Mouse (Mus musculus): ENCODE measurements at regions not wholly inside any gene's neighbourhood (a gene's known extent, or its start where the extent isn't known, plus 50 kb on each side); places are given as distances from the start of the nearest gene placed in this dataset.

DNA sequence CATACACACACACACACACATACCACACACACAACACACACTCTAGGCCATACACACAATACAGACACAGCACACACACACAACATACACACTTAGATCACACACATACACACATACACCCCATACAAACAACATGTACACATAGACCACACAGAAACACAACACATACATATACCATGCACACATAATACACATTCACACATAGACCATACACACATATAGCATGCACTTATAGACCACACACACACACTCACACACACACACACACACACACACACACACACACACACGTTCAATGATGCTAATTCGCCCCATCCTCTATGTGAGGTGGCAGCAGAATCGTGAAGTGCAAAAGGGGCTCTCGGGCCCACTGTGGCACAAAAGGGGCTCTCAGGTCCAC is 359.1 kb downstream of the Sec23a start:
- H3K4me1 ChIP-seq, result no peaks in the 10 kb centered on the region
- H3K36me3 ChIP-seq (replicated peaks; ENCODE audit: low read length), result no peaks in the 10 kb centered on the region
- TF ChIP-seq GATA1 (IDR thresholded peaks at IDR 0.05; ENCODE audit: borderline replicate concordance, low read length) (peak; percentile 26; the same call in 1 of the 3 replicates), FLI1 (IDR thresholded peaks at IDR 0.05; ENCODE audit: low read length) (no peak)
- H3K4me3 ChIP-seq (replicated peaks), result no peak overlapping the region
- H3K27me3 ChIP-seq (replicated peaks), result no peaks in the 10 kb centered on the region
- H3K9me3 ChIP-seq, result no peaks in the 10 kb centered on the region

DNA sequence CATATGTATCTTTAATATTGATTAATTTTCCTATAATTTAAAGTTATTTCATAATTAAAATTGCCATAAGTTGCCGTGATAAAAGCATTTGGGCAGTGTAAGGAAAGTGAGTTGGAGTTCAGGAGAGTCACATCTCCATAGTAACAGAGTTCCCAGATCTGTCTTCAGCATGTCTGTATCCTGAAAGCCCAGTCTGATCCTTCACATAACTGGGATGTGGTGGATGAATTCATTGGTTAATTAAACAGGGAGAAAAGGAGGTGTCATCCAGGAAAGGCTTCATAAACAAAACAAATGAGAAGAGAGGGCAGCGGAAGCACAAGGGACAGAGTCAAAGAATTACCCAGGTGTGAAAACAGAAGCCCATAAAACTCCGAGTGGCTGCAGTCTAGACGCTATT is 363.5 kb downstream of the Sec23a start:
- Histone ChIP-seq H3K4me3 (replicated peaks) (no peak overlapping the region), H3K27me3 (replicated peaks) (no peaks in the 10 kb centered on the region), H3K36me3 (replicated peaks; ENCODE audit: low read length) (no peaks in the 10 kb centered on the region), H3K4me1 (no peaks in the 10 kb centered on the region), H3K9me3 (no peaks in the 10 kb centered on the region)
- TF ChIP-seq GATA1 (IDR thresholded peaks at IDR 0.05; ENCODE audit: borderline replicate concordance, low read length) (no peak), FLI1 (IDR thresholded peaks at IDR 0.05; ENCODE audit: low read length) (no peak)

DNA sequence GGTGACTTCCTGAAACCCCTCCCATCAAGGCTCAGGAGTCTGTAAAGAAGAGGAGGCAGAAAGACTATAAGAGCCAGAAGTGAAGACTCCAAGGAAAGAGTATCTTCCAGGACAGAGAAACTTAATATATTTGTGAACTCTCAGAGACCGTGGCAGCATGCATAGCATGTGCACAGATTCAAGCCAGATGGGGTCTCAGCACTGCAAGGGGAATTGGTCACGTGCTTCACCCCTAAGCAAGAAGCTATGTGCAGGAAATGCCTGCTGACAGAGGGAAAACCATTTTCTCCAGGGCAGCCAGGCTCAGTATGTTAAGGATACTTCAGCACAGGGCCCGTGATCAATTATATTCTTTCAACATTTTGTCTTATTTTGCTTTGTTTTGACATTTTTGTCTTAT is 368.0 kb downstream of the Sec23a start:
- no peak for TF ChIP-seq GATA1 (IDR thresholded peaks at IDR 0.05; ENCODE audit: borderline replicate concordance, low read length)
- Histone ChIP-seq H3K9me3 (no peaks in the 10 kb centered on the region), H3K27me3 (replicated peaks) (no peaks in the 10 kb centered on the region), H3K4me1 (peaks cover 3% of the 10 kb centered on the region; the same call in 1 of the 2 replicates), H3K4me3 (replicated peaks) (no peak overlapping the region), H3K36me3 (replicated peaks; ENCODE audit: low read length) (no peaks in the 10 kb centered on the region)

DNA sequence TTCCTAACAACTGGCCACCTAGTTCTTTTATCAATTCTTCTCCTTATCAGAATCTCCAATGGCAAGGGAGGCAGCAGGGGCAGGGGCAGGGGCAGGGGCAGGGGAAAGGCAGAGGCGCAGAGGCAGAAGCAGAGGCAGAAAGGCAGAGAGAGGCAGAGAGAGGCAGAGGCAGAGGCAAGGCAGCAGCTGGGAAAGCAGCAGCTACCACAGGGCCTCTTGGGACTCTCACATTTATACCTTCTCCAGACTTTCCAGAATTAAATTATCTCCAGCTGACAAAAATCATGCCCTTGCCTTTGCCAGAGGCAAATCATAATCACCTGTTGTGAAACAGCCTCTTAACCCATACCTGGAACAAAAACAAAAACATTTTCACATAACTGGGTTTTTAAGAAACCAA is 370.4 kb upstream of the Clec14a start:
- TF ChIP-seq FLI1 (IDR thresholded peaks at IDR 0.05; ENCODE audit: low read length) (no peak), GATA1 (IDR thresholded peaks at IDR 0.05; ENCODE audit: borderline replicate concordance, low read length) (no peak)
- Histone ChIP-seq H3K4me1 (peaks cover 4% of the 10 kb centered on the region; the same call in 1 of the 2 replicates), H3K9me3 (no peaks in the 10 kb centered on the region), H3K4me3 (replicated peaks) (peak overlapping the region; percentile 74), H3K27me3 (replicated peaks) (no peaks in the 10 kb centered on the region), H3K36me3 (replicated peaks; ENCODE audit: low read length) (no peaks in the 10 kb centered on the region)

DNA sequence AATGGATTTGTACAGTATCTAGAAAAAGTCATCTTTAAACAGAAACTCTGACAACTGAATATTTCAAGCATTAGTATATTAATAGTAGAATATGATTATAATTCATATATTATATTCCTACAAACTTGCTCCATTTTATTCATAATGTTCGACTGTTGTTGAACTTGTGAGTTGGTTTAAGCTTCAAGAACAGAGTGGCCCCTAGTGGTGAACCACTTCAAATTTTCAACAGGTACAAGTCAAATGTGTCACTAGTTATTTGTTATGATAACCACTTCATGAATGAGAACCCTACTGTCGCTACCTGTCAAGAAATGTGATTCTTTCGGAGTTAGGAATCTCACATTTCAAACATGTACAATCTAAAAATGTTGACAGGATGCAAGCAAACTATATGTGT is 369.2 kb upstream of the Clec14a start:
- H3K4me3 ChIP-seq (replicated peaks), result no peak overlapping the region
- no peaks in the 10 kb centered on the region for H3K27me3 ChIP-seq (replicated peaks)
- TF ChIP-seq FLI1 (IDR thresholded peaks at IDR 0.05; ENCODE audit: low read length) (no peak), GATA1 (IDR thresholded peaks at IDR 0.05; ENCODE audit: borderline replicate concordance, low read length) (no peak)
- peaks cover 4% of the 10 kb centered on the region; the same call in 1 of the 2 replicates for H3K4me1 ChIP-seq
- H3K36me3 ChIP-seq (replicated peaks; ENCODE audit: low read length), result no peaks in the 10 kb centered on the region
- no peaks in the 10 kb centered on the region for H3K9me3 ChIP-seq

DNA sequence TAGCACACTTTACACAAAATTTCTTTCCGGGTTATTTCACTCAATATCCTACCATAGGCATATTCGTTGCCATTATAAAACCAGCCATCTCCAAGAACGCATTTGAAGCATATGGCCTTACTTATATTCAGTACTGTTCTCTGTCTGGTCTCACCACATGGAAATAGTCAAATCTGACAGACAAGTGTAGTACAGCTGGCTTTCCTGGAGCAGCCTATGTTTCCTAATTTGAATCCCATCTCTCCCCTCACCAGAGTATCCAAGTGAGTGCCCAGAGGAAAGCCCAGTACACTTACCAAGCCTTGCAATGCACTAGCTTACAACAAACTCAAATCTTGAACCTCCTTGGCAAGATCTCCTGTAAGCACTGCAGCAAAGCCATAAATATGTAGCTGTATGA is 363.4 kb upstream of the Clec14a start:
- Histone ChIP-seq H3K27me3 (replicated peaks) (no peaks in the 10 kb centered on the region), H3K4me3 (replicated peaks) (no peak overlapping the region)

DNA sequence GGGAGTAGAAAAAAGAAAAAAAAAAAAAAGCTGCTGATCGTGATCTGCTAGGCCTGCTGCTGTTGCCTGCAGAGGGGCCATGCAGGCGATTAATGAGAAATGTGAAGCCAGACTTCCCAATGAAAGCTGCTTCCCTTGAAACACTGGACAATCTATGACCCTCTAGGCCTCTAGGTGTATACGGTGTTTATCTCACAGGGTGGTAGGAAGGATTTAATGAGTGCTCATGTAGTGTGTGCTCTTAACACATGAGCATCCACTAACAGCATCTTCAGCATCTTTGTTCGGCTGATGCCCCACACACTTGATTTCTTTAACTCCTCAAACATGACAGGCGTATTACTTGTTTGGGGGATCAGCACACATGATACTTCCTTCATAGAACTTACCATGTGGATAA is 359.7 kb upstream of the Clec14a start:
- no peaks in the 10 kb centered on the region for H3K4me1 ChIP-seq
- no peak overlapping the region for H3K4me3 ChIP-seq (replicated peaks)
- no peaks in the 10 kb centered on the region for H3K27me3 ChIP-seq (replicated peaks)
- H3K9me3 ChIP-seq, result no peaks in the 10 kb centered on the region
- H3K36me3 ChIP-seq (replicated peaks; ENCODE audit: low read length), result no peaks in the 10 kb centered on the region
- no peak for TF ChIP-seq FLI1 (IDR thresholded peaks at IDR 0.05; ENCODE audit: low read length)
- no peak for TF ChIP-seq GATA1 (IDR thresholded peaks at IDR 0.05; ENCODE audit: borderline replicate concordance, low read length)

More for the DNA sequence above, 363.4 kb upstream of the Clec14a start:
- no peaks in the 10 kb centered on the region for H3K4me1 ChIP-seq
- TF ChIP-seq FLI1 (IDR thresholded peaks at IDR 0.05; ENCODE audit: low read length), result no peak
- TF ChIP-seq GATA1 (IDR thresholded peaks at IDR 0.05; ENCODE audit: borderline replicate concordance, low read length), result no peak
- H3K9me3 ChIP-seq, result no peaks in the 10 kb centered on the region
- H3K36me3 ChIP-seq (replicated peaks; ENCODE audit: low read length), result no peaks in the 10 kb centered on the region

DNA sequence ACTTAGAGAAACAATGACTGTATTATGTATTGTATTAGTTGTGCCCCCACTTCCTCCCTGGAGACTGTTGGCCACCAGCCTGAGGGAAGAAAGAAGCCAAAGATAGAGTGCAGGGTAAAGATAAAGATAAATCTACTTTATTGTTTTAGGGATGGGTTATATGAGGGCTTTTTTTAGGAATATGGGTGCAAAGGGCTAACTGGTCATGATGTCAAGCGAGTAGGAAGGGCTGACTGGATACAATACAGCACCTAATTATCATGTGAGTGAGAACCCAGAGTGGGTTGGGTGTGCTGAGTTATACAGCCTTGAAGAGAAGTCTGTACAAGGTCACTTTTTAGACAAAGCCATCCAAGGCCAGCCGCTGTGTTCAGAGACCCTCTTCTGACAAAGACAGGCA is 356.1 kb upstream of the Clec14a start:
- Histone ChIP-seq H3K27me3 (replicated peaks) (no peaks in the 10 kb centered on the region), H3K9me3 (no peaks in the 10 kb centered on the region), H3K36me3 (replicated peaks; ENCODE audit: low read length) (no peaks in the 10 kb centered on the region), H3K4me1 (no peaks in the 10 kb centered on the region), H3K4me3 (replicated peaks) (no peak overlapping the region)
- TF ChIP-seq GATA1 (IDR thresholded peaks at IDR 0.05; ENCODE audit: borderline replicate concordance, low read length), result no peak
- TF ChIP-seq FLI1 (IDR thresholded peaks at IDR 0.05; ENCODE audit: low read length), result no peak

DNA sequence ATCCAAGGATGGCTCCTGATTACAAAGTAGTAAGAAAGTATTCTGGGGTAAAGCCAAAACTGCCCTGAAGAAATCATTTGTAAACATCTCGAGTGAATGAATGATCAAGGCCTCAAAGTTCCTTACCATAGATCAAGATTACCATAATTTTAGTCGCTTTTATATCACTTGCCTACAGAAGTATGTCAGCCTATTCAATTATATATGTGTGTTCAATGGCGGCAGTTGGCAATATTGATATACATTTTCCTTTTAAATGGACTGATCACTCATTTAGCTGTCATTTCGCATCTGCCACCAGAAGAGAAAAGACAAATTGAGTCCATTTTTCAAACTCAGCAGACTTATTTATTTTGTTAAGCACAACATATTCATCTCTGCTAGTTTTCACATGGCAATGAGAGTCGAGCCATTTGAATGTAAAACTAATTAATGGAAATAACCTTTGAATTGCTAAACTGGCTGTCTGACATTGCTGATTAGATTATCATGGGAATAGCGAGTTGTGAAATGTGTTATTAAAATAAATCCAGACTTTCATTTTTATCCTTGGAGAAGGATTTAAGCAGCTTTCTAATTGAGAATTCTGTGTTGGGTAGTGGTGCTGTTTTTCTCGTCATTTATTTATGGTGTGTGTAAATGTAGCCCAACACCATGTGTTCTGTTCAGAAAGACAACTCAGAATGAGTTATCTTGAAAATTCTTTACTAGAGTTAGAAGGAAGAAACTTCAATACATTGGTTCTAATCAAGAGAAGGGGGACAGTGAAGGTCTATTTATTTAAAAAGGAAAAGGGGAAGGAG is 350.6 kb upstream of the Clec14a start:
- H3K4me3 ChIP-seq (replicated peaks), result no peak overlapping the region
- H3K36me3 ChIP-seq (replicated peaks; ENCODE audit: low read length), result no peaks in the 10 kb centered on the region
- no peaks in the 10 kb centered on the region for H3K9me3 ChIP-seq
- H3K4me1 ChIP-seq, result no peaks in the 10 kb centered on the region
- H3K27me3 ChIP-seq (replicated peaks), result no peaks in the 10 kb centered on the region
- TF ChIP-seq FLI1 (IDR thresholded peaks at IDR 0.05; ENCODE audit: low read length), result no peak
- no peak for TF ChIP-seq GATA1 (IDR thresholded peaks at IDR 0.05; ENCODE audit: borderline replicate concordance, low read length)

DNA sequence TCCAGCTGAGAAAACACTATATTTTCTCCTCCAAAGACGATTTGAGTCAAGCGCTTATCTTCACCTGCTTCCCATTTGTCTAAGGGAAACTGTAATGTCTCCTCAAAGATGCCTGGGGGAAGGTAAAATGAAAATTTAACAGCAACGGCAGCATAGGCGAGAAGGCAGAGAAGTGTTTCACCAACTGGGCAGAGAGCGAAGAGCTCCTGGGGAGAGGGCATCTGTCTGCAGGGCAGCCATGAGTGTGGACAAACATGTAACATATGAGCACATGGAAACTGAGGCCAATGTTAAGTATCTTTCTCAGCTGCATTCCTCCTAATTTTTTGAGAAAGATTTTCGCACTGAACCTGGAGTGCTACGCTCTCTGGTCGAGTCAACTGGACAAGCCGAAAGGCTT is 325.7 kb upstream of the Clec14a start:
- Histone ChIP-seq H3K27me3 (replicated peaks) (no peaks in the 10 kb centered on the region), H3K4me3 (replicated peaks) (no peak overlapping the region), H3K9me3 (no peaks in the 10 kb centered on the region), H3K4me1 (peaks cover 23% of the 10 kb centered on the region), H3K36me3 (replicated peaks; ENCODE audit: low read length) (no peaks in the 10 kb centered on the region)
- no peak for TF ChIP-seq FLI1 (IDR thresholded peaks at IDR 0.05; ENCODE audit: low read length)
- TF ChIP-seq GATA1 (IDR thresholded peaks at IDR 0.05; ENCODE audit: borderline replicate concordance, low read length), result no peak
